Mouse (Mus musculus) megakaryocyte, embryonic 14.5 days (primary cell): Measurements from ENCODE around the gene Ankfy1. TPM values are rescaled to one million over a fixed set of nuclear protein-coding genes. Genes with fewer than 3 reads are reported as not detected.
A peak's percentile ranks its signal among the peaks of the same experiment; 100 is the strongest.
"Not testable (repeated sequence)": the region's sequence is repeated elsewhere in the genome, so short reads cannot be mapped to it uniquely, and the experiment has no call there.

Experiments used
- H3K27me3 ChIP-seq: replicated peaks from 2 replicates; pipeline ENCODE3; 2012; ENCODE audit warnings: inconsistent platforms
- H3K36me3 ChIP-seq: replicated peaks from 2 replicates; pipeline ENCODE3; 2012; ENCODE audit warnings: low read length, inconsistent platforms, mixed read lengths
- H3K4me1 ChIP-seq: 2 replicates; pipeline ENCODE4 v1.6.1; 2012; ENCODE audit warnings: inconsistent platforms
- H3K4me3 ChIP-seq: replicated peaks from 2 replicates; pipeline ENCODE3; 2012; ENCODE audit warnings: moderate library complexity, mild to moderate bottlenecking, inconsistent platforms
- H3K9me3 ChIP-seq: 2 replicates; pipeline ENCODE4 v1.6.1; 2012; ENCODE audit warnings: inconsistent platforms
- FLI1 ChIP-seq: IDR thresholded peaks from 2 replicates; pipeline ENCODE4 v1.6.1; 2012; ENCODE audit warnings: low read length, inconsistent platforms, mixed read lengths
- GATA1 ChIP-seq: IDR thresholded peaks from 3 replicates; pipeline ENCODE4 v1.6.1; 2012; ENCODE audit warnings: mixed read lengths, low read length, inconsistent platforms, borderline replicate concordance
- polyA plus RNA-seq: library from polyadenylated mRNA; stranded (reverse); fragments of >175 nt; gene quantifications from 2 replicates; pipeline ENCODE4 v1.2.3, GENCODE M21; 2012; ENCODE audit warnings: low replicate concordance; ENCODE audit not compliant: insufficient read depth

Gene Ankfy1
- polyA plus RNA-seq, 1 experiment, result 3.6 TPM

DNA sequence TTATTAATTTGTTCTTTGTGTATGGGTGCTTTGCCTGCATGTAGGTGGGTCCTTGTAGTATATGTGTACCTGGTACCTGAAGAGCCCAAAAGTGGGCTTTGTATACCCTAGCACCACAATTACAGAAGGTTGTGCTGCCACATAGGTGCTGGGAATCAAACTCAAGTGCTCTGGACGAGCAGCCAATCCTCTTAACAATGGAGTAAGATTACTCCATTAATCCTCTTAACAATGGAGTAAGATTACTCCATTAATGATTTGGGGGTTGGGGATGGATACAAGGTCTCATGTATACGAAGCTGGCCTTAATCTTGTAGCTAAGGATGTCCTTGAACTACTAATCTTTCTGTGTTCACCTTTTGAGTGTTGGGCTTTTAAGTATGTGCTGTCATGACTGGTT, 14.5 kb upstream of the Ankfy1 start:
- Histone ChIP-seq H3K9me3 (no peaks in the 10 kb centered on the region), H3K4me3 (no peak overlapping the region), H3K36me3 (peaks cover 27% of the 10 kb centered on the region), H3K27me3 (no peaks in the 10 kb centered on the region), H3K4me1 (peaks cover 28% of the 10 kb centered on the region)
- TF ChIP-seq GATA1, result no peak
- TF ChIP-seq FLI1, result no peak

DNA sequence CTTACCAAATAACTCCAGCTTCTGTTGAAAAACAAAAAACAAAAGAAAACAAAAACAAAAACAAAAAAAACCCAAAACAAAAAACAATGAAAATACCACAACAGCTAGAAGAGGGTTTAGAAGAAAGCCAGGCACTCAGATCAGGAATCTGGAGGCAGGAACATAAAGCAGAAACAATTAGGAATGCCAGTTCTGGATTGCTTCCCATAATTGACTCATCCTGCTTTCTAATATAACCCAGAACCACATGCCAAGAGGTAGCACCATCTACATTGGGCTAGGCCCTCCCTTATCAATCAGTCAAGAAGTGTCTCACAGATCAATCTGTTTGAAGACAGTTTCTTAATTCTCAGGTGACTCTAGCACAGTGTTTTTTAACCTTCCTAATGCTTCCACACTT, 9.1 kb upstream of the Ankfy1 start:
- Histone ChIP-seq H3K4me3 (no peak overlapping the region), H3K4me1 (peaks cover 4% of the 10 kb centered on the region; the same call in 1 of the 2 replicates), H3K36me3 (peaks cover 57% of the 10 kb centered on the region), H3K27me3 (no peaks in the 10 kb centered on the region), H3K9me3 (no peaks in the 10 kb centered on the region)
- no peak for TF ChIP-seq GATA1
- no peak for TF ChIP-seq FLI1

- peaks cover 59% of the 10 kb centered on the region for H3K36me3 ChIP-seq
- TF ChIP-seq FLI1 (no peak), GATA1 (no peak)
Observed at GRCm38 (mm10) chr11:72683402-72683801, 6.4 kb upstream of the Ankfy1 start.

GRCm38 (mm10) chr11:72686697-72687096, 3.1 kb upstream of the Ankfy1 start:
- H3K27me3 ChIP-seq, result no peaks in the 10 kb centered on the region
- H3K4me3 ChIP-seq, result no peak overlapping the region
- H3K4me1 ChIP-seq, result peaks cover 31% of the 10 kb centered on the region
- H3K36me3 ChIP-seq, result peaks cover 37% of the 10 kb centered on the region
- TF ChIP-seq FLI1 (no peak), GATA1 (no peak)
- no peaks in the 10 kb centered on the region for H3K9me3 ChIP-seq

More at GRCm38 (mm10) chr11:72683402-72683801, 6.4 kb upstream of the Ankfy1 start:
- Histone ChIP-seq H3K27me3 (no peaks in the 10 kb centered on the region), H3K9me3 (no peaks in the 10 kb centered on the region), H3K4me1 (peaks cover 7% of the 10 kb centered on the region; the same call in 1 of the 2 replicates), H3K4me3 (no peak overlapping the region)

- TF ChIP-seq FLI1 (no peak), GATA1 (no peak)
- Histone ChIP-seq H3K4me1 (peaks cover 44% of the 10 kb centered on the region), H3K4me3 (no peak overlapping the region), H3K36me3 (peaks cover 32% of the 10 kb centered on the region), H3K27me3 (no peaks in the 10 kb centered on the region), H3K9me3 (no peaks in the 10 kb centered on the region)
Observed at GRCm38 (mm10) chr11:72688242-72688641, 1.6 kb upstream of the Ankfy1 start.

- H3K9me3 ChIP-seq, result no peaks in the 10 kb centered on the region
- no peaks in the 10 kb centered on the region for H3K27me3 ChIP-seq
- H3K36me3 ChIP-seq, result peaks cover 29% of the 10 kb centered on the region
- TF ChIP-seq FLI1 (no peak), GATA1 (no peak)
- peak overlapping the region; percentile 95 for H3K4me3 ChIP-seq
- H3K4me1 ChIP-seq, result peaks cover 53% of the 10 kb centered on the region
Observed at GRCm38 (mm10) chr11:72689115-72689514, 691 bp upstream of the Ankfy1 start.

DNA sequence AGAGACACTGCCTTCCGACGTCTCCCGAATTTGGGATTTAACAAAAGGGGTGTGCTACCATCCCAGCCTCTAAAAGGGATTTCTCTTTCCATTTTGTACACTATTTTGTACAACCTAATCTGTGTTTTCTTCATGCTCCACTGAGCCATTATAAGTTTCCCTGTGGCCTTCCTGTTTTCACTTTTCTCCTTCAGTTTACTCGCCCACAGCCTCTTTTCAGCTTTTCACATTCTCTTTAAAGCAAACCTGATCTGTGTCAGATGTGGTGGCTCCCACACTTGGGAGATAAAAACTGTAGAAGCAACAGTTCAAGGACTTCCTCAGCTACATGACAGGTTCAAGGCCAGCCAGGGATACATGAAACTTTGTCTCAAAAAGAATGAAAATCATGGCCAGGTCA, 2.5 kb downstream of the Ankfy1 start:
- H3K4me3 ChIP-seq, result no peak overlapping the region
- peaks cover 78% of the 10 kb centered on the region for H3K4me1 ChIP-seq
- H3K36me3 ChIP-seq, result peaks cover 27% of the 10 kb centered on the region
- no peaks in the 10 kb centered on the region for H3K27me3 ChIP-seq
- TF ChIP-seq FLI1, result no peak
- TF ChIP-seq GATA1, result no peak
- H3K9me3 ChIP-seq, result no peaks in the 10 kb centered on the region

DNA sequence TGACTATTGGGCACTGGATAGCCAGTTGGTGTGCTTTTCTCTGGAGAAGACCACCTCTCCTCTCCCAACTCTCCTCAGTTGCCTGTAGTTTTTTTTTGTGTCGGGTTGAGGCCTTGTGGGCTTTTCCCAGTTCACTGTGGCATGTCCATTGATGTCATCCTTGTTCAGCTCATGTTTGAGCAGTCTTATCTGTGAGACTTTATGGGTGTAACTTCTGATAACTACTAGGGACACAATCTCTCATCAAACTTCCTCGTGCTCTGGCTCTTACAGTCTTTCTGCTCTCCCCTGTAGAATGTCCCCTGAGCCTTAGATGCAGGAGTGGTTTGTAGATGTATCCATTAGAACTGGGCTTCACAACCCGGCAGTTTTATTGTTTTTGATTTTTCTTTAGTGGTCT, 5.2 kb downstream of the Ankfy1 start:
- peaks cover 40% of the 10 kb centered on the region for H3K36me3 ChIP-seq

GRCm38 (mm10) chr11:72696368-72696971, 6.7 kb downstream of the Ankfy1 start:
- Histone ChIP-seq H3K4me3 (no peak overlapping the region), H3K4me1 (peaks cover 77% of the 10 kb centered on the region), H3K36me3 (peaks cover 50% of the 10 kb centered on the region), H3K9me3 (no peaks in the 10 kb centered on the region), H3K27me3 (no peaks in the 10 kb centered on the region)
- TF ChIP-seq FLI1 (no peak), GATA1 (no peak)

More for the DNA sequence above, 5.2 kb downstream of the Ankfy1 start:
- Histone ChIP-seq H3K9me3 (no peaks in the 10 kb centered on the region), H3K4me3 (no peak overlapping the region), H3K27me3 (no peaks in the 10 kb centered on the region), H3K4me1 (peaks cover 78% of the 10 kb centered on the region)
- TF ChIP-seq FLI1 (no peak), GATA1 (no peak)

GRCm38 (mm10) chr11:72697323-72697722, 7.5 kb downstream of the Ankfy1 start:
- no peak overlapping the region for H3K4me3 ChIP-seq
- H3K9me3 ChIP-seq, result no peaks in the 10 kb centered on the region
- no peak for TF ChIP-seq GATA1
- no peak for TF ChIP-seq FLI1
- peaks cover 68% of the 10 kb centered on the region for H3K4me1 ChIP-seq
- H3K36me3 ChIP-seq, result peaks cover 52% of the 10 kb centered on the region
- no peaks in the 10 kb centered on the region for H3K27me3 ChIP-seq

DNA sequence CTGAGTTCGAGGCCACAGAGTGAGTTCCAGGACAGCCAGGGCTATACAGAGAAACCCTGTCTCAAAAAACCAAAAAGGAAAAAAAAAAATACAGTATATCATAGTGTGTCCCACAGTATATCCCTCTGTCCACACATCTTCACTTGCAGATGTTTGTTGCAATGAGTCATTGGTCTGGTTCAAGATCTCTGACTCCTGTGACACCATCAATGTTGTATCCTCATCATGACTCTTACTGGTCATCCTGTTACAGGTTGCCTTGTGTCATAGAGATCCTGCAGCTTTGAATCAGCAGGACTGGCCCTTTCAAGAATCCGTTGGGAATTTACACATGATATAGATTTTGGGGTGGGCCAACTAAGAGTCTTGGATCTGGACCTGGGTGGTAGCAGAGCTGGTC, 15.3 kb downstream of the Ankfy1 start:
- H3K36me3 ChIP-seq, result peaks cover 59% of the 10 kb centered on the region
- H3K27me3 ChIP-seq, result not testable (repeated sequence)

More for the DNA sequence above, 15.3 kb downstream of the Ankfy1 start:
- H3K9me3 ChIP-seq, H3K4me3 ChIP-seq: not testable (repeated sequence)
- H3K4me1 ChIP-seq, result peaks cover 36% of the 10 kb centered on the region
